Mouse (Mus musculus) neural tube, embryonic 11.5 days (tissue): ENCODE measurements around the gene Slc9a6. TPM values are rescaled to one million over a fixed set of nuclear protein-coding genes. Genes with fewer than 3 reads are reported as not detected.

Source experiments
- ATAC-seq: fragments of 200-750 bp; cut with Nextera tagmentation; 2 replicates; pipeline ENCODE4 v1.8.0; 2017; ENCODE audit warnings: moderate number of reproducible peaks, mild to moderate bottlenecking, moderate TSS enrichment, moderate library complexity; ENCODE audit not compliant: insufficient read depth, low FRiP score, low TSS enrichment
- DNase-seq: peaks from one replicate; pipeline ENCODE4 v3.0.0-alpha.2; 2015; ENCODE audit warnings: low spot score
- H3K27ac ChIP-seq: fragments of 300-500 bp; sonication (generic); 2 replicates; pipeline ENCODE4 v1.5.1; 2014; ENCODE audit warnings: low read depth, mild to moderate bottlenecking, low read length
- H3K27me3 ChIP-seq: fragments of 300-500 bp; sonication (generic); 2 replicates; pipeline ENCODE4 v1.6.1; 2014; ENCODE audit warnings: mild to moderate bottlenecking, low read length, mixed read lengths; ENCODE audit not compliant: control insufficient read depth, insufficient read depth
- H3K36me3 ChIP-seq: fragments of 300-500 bp; sonication (generic); 2 replicates; pipeline ENCODE4 v1.6.1; 2014; ENCODE audit warnings: mild to moderate bottlenecking, low read length, moderate library complexity, mixed read lengths; ENCODE audit not compliant: control insufficient read depth, insufficient read depth
- H3K4me1 ChIP-seq: fragments of 300-500 bp; sonication (generic); 2 replicates; pipeline ENCODE4 v1.6.1; 2014; ENCODE audit warnings: low read length, mixed read lengths; ENCODE audit not compliant: control insufficient read depth, insufficient read depth
- H3K4me2 ChIP-seq: fragments of 300-500 bp; sonication (generic); 2 replicates; pipeline ENCODE4 v1.6.1; 2014; ENCODE audit warnings: low read depth, mild to moderate bottlenecking, moderate library complexity
- H3K4me3 ChIP-seq: fragments of 300-500 bp; sonication (generic); 2 replicates; pipeline ENCODE4 v1.5.1; 2014; ENCODE audit warnings: low read depth, low read length
- H3K9ac ChIP-seq: fragments of 300-500 bp; sonication (generic); 2 replicates; pipeline ENCODE4 v1.6.1; 2014; ENCODE audit warnings: mild to moderate bottlenecking, low read length
- H3K9me3 ChIP-seq: fragments of 300-500 bp; sonication (generic); 2 replicates; pipeline ENCODE4 v1.6.1; 2016; ENCODE audit warnings: low read length; ENCODE audit not compliant: control insufficient read depth
- WGBS: fragments of 180-500 bp; shearing (Covaris S2); extraction: QIAGEN DNeasy Blood & Tissue Kit; methylation state at CpG from one replicate; pipeline ENCODE4 v1.1.7; 2014; 5-methylcytosine and 5-hydroxymethylcytosine counted together
- polyA plus RNA-seq: library from polyadenylated mRNA; unstranded; fragments of >200 nt; fragmentation: Nextera tagmentation; extraction: Ambion mirVana; gene quantifications from 2 replicates; pipeline ENCODE4 v1.2.1, GENCODE M21; 2014

The Slc9a6 gene
- polyA plus RNA-seq, 1 experiment from 2014 or later: 17.2 TPM

- no peak overlapping the region for H3K4me3 ChIP-seq
- ATAC-seq: no peak
- no peak overlapping the region for H3K27ac ChIP-seq
Measured at GRCm38 (mm10) chrX:56659286-56659685, 49.7 kb downstream of the Slc9a6 start.

DNA sequence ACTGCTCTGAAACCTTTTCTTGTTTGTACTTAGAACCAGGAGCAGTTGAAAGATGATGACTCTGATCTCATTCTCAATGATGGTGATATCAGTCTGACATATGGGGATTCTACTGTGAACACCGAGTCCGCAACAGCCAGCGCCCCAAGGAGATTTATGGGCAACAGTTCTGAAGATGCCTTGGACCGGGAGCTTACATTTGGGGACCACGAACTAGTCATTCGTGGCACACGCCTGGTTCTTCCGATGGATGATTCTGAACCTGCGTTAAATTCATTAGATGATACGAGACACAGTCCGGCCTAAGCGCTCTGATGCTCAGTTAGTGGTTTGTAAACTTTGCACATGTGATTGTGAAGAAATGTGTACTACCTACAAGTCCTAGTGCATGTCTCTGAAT, 51.6 kb downstream of the Slc9a6 start:
- no peaks in the 10 kb centered on the region for H3K4me1 ChIP-seq

More at GRCm38 (mm10) chrX:56659286-56659685, 49.7 kb downstream of the Slc9a6 start:
- Histone ChIP-seq H3K4me1 (no peaks in the 10 kb centered on the region), H3K4me2 (no peak overlapping the region), H3K36me3 (no peaks in the 10 kb centered on the region), H3K27me3 (no peaks in the 10 kb centered on the region), H3K9me3 (no peaks in the 10 kb centered on the region), H3K9ac (no peak overlapping the region)
- no peak for DNase-seq
- WGBS: 50% methylated on average over 2 of the region's 2 CpGs

DNA sequence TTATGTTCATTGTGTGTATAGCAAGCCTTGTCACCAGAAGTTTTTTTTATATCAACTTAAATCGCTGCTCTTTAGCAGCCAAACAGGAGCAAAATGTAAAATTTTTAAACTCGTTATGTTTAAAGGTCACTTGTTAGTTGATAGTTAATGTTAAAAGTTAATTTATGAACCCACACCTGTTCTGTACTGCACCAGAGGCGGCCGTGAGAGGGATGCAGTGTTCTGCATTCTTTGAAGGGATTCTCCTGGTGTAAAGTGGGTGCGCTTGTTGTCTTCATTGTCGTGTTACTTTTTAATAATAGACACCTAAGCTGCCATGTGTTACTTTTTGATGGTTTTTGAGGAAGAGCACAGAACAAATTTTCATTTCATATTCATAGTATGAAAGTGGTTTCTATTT, 52.8 kb downstream of the Slc9a6 start:
- H3K9me3 ChIP-seq: no peaks in the 10 kb centered on the region

More for the DNA sequence above, 51.6 kb downstream of the Slc9a6 start:
- Histone ChIP-seq H3K4me2 (no peak overlapping the region), H3K4me3 (no peak overlapping the region), H3K9me3 (no peaks in the 10 kb centered on the region), H3K9ac (no peak overlapping the region), H3K27me3 (no peaks in the 10 kb centered on the region), H3K27ac (no peak overlapping the region), H3K36me3 (no peaks in the 10 kb centered on the region)
- DNase-seq (no peak), ATAC-seq (no peak)
- WGBS: 77% methylated on average over 12 of the region's 12 CpGs

DNA sequence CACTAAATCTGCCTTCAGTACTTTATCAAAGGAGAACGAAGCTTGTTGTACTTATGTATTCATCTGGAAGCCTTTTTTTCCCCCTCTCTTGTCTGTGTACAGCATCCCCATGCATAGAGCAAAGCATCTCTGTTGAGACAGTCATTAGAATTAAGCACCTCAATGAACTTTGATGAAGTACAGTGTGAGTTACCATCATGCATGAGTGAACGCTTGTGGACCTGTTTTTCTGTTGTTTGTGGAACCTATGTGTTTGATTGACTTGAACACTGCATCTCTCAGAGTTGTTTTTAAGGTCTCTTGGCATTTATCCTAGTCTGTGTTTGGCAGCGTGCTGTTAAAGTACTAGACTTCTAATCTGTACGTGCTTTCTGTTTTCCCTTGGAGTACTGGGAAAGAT, 53.8 kb downstream of the Slc9a6 start:
- H3K4me3 ChIP-seq: no peak overlapping the region
- H3K9ac ChIP-seq: no peak overlapping the region
- ATAC-seq (no peak), DNase-seq (no peak)
- H3K4me1 ChIP-seq: no peaks in the 10 kb centered on the region
- 81% methylated on average over 4 of the region's 4 CpGs for WGBS
- H3K27me3 ChIP-seq: no peaks in the 10 kb centered on the region
- H3K27ac ChIP-seq: no peak overlapping the region
- no peaks in the 10 kb centered on the region for H3K9me3 ChIP-seq
- H3K4me2 ChIP-seq: no peak overlapping the region
- H3K36me3 ChIP-seq: no peaks in the 10 kb centered on the region

More for the DNA sequence above, 52.8 kb downstream of the Slc9a6 start:
- WGBS: 81% methylated on average over 6 of the region's 6 CpGs
- Histone ChIP-seq H3K4me1 (no peaks in the 10 kb centered on the region), H3K36me3 (no peaks in the 10 kb centered on the region), H3K27me3 (no peaks in the 10 kb centered on the region), H3K9ac (no peak overlapping the region), H3K27ac (no peak overlapping the region), H3K4me3 (no peak overlapping the region), H3K4me2 (no peak overlapping the region)
- ATAC-seq: no peak
- DNase-seq: no peak

- H3K27me3 ChIP-seq: no peaks in the 10 kb centered on the region
- WGBS: 76% methylated on average over 8 of the region's 8 CpGs
- H3K4me1 ChIP-seq: no peaks in the 10 kb centered on the region
- H3K9me3 ChIP-seq: no peaks in the 10 kb centered on the region
- DNase-seq (no peak), ATAC-seq (no peak)
- H3K36me3 ChIP-seq: no peaks in the 10 kb centered on the region
- H3K27ac ChIP-seq: no peak overlapping the region
- no peak overlapping the region for H3K4me3 ChIP-seq
- no peak overlapping the region for H3K4me2 ChIP-seq
- no peak overlapping the region for H3K9ac ChIP-seq
Measured at GRCm38 (mm10) chrX:56665226-56665973, 55.8 kb downstream of the Slc9a6 start.

DNA sequence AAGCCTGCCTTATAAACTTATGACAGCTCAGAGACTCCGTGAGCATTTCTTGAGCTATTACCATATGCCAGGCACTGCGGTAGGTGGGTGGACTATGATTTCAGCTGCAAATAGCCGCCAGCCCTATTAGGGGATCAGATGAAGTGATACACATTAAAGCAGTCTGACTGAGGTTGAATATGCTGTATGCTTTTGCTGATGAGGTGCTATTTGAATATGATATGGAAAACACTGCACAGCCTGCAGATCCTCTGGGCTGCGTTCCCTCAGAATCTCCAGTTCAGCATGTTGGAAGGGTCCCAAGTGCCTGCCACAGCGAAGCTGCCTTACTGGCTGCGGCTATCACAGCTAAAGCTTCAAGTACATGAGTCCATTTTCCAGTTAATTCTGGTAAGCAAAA, 57.7 kb downstream of the Slc9a6 start:
- H3K4me3 ChIP-seq: no peak overlapping the region
- no peak overlapping the region for H3K4me2 ChIP-seq
- DNase-seq: no peak
- no peaks in the 10 kb centered on the region for H3K27me3 ChIP-seq
- no peaks in the 10 kb centered on the region for H3K4me1 ChIP-seq
- H3K36me3 ChIP-seq: no peaks in the 10 kb centered on the region
- H3K27ac ChIP-seq: no peak overlapping the region
- no peak overlapping the region for H3K9ac ChIP-seq
- 89% methylated on average over 6 of the region's 6 CpGs for WGBS
- ATAC-seq: no peak
- H3K9me3 ChIP-seq: no peaks in the 10 kb centered on the region

DNA sequence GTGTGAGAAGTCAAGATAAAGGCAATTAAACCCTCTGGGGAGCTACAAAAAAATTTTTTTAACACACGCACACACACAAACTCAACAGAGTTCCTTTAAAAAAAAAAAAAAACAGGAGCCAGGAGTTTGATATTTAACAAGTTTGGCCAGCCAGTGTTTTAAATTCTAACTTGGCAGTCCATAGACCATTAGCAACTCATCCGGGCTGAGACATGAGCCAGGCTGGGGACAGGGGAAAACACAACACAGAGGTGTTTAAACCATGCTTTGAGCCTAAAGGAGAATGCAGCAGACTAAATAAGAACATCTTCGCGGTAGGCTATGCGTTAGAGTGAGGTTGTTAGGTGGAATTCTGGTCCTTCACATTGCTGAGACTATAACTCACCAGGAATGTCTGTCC, 58.5 kb downstream of the Slc9a6 start:
- 87% methylated on average over 5 of the region's 5 CpGs for WGBS
- no peak overlapping the region for H3K27ac ChIP-seq
- no peak for ATAC-seq

DNA sequence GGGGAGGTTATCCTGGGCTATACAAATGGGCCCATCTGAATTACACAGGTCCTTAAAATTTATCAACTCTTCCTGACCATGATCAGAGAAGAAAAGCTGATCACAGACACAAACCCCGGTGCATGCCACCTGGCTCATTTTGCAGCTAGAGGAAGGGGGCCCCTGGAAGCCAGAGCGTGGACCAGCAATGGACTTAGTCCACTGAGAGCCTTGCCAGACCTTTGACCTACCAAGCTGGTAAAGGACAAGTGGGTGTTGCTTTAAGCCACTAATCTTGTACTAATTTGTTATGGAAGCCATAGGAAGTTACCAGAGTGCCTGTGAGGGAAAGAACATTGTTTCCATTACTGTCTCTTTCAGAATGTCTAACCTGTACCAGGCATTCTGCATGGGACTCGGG, 58.9 kb downstream of the Slc9a6 start:
- no peaks in the 10 kb centered on the region for H3K9me3 ChIP-seq

More for the DNA sequence above, 58.5 kb downstream of the Slc9a6 start:
- no peaks in the 10 kb centered on the region for H3K9me3 ChIP-seq
- H3K4me3 ChIP-seq: no peak overlapping the region
- H3K4me2 ChIP-seq: no peak overlapping the region
- H3K27me3 ChIP-seq: no peaks in the 10 kb centered on the region
- H3K4me1 ChIP-seq: no peaks in the 10 kb centered on the region
- no peaks in the 10 kb centered on the region for H3K36me3 ChIP-seq
- no peak for DNase-seq
- no peak overlapping the region for H3K9ac ChIP-seq

DNA sequence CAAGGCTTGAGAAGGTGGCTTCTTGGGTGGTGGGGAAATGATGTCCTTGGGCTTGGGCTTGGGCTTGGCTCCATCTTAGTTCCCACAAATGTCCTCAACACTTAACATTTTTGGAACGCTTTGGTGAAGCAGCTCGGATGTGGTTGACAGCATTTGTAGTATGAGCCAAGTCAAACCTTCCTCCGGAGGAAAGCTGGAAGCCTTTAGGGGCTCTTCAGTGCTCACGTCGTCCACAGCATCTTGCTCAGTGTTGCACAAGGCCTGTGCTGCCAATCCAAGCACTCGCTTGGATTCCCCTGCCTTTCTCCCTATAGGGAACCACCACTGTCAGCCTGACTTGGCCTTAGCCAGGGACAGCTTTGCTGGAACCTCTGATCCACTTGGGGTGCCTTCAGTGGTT, 66.0 kb downstream of the Slc9a6 start:
- ATAC-seq: no peak

More for the DNA sequence above, 58.9 kb downstream of the Slc9a6 start:
- no peaks in the 10 kb centered on the region for H3K36me3 ChIP-seq
- no peaks in the 10 kb centered on the region for H3K4me1 ChIP-seq
- WGBS: 75% methylated on average over 3 of the region's 3 CpGs
- H3K27ac ChIP-seq: no peak overlapping the region
- ATAC-seq: no peak
- DNase-seq: no peak
- H3K4me2 ChIP-seq: no peak overlapping the region
- no peak overlapping the region for H3K9ac ChIP-seq
- H3K27me3 ChIP-seq: no peaks in the 10 kb centered on the region
- H3K4me3 ChIP-seq: no peak overlapping the region

More for the DNA sequence above, 66.0 kb downstream of the Slc9a6 start:
- no peak for DNase-seq
- H3K27me3 ChIP-seq: no peaks in the 10 kb centered on the region
- H3K36me3 ChIP-seq: no peaks in the 10 kb centered on the region
- H3K4me3 ChIP-seq: no peak overlapping the region
- H3K4me1 ChIP-seq: no peaks in the 10 kb centered on the region
- no peaks in the 10 kb centered on the region for H3K9me3 ChIP-seq
- no peak overlapping the region for H3K27ac ChIP-seq
- 89% methylated on average over 6 of the region's 6 CpGs for WGBS
- H3K9ac ChIP-seq: no peak overlapping the region
- no peak overlapping the region for H3K4me2 ChIP-seq
